Mouse (Mus musculus) bone marrow macrophage, adult 2 months (primary cell): ENCODE results near the gene A530016L24Rik. TPM values are rescaled to one million over a fixed set of nuclear protein-coding genes. Genes with fewer than 3 reads are reported as not detected.
A peak's percentile ranks its signal among the peaks of the same experiment; 100 is the strongest.

Source experiments
- H3K27ac ChIP-seq: 2 replicates; pipeline ENCODE4 v1.5.1; 2012; ENCODE audit warnings: low read depth, low read length; ENCODE audit not compliant: insufficient read depth
- H3K4me1 ChIP-seq: 2 replicates; pipeline ENCODE4 v1.6.1; 2012; ENCODE audit warnings: low read length; ENCODE audit not compliant: control insufficient read depth, insufficient read depth
- H3K4me3 ChIP-seq: 2 replicates; pipeline ENCODE4 v1.5.1; 2012; ENCODE audit warnings: mild to moderate bottlenecking, low read length, moderate library complexity; ENCODE audit not compliant: insufficient read depth
- CTCF ChIP-seq: IDR thresholded peaks from 2 replicates; pipeline ENCODE4 v1.5.1; 2012; ENCODE audit warnings: low read depth, mild to moderate bottlenecking, low read length, moderate library complexity
- POLR2A ChIP-seq: IDR thresholded peaks from 2 replicates; pipeline ENCODE4 v1.6.1; 2012; ENCODE audit warnings: mild to moderate bottlenecking, low read depth, low read length, borderline replicate concordance
- polyA plus RNA-seq: library from polyadenylated mRNA; stranded (reverse); fragments of >200 nt; gene quantifications from 2 replicates; pipeline ENCODE4 v1.2.4, GENCODE M21; 2012; ENCODE audit not compliant: missing spikeins, insufficient read depth, insufficient read length

A530016L24Rik gene
- polyA plus RNA-seq, 1 experiment: not detected

GRCm38 (mm10) chr12:112496136-112496535 is 6.9 kb downstream of the A530016L24Rik start:
- Histone ChIP-seq H3K4me3 (no peak overlapping the region), H3K4me1 (no peaks in the 10 kb centered on the region), H3K27ac (no peak overlapping the region)
- TF ChIP-seq POLR2A (no peak), CTCF (no peak)

GRCm38 (mm10) chr12:112497731-112498130 is 8.5 kb downstream of the A530016L24Rik start:
- H3K27ac ChIP-seq: no peak overlapping the region
- TF ChIP-seq POLR2A: no peak
- TF ChIP-seq CTCF: no peak
- H3K4me1 ChIP-seq: no peaks in the 10 kb centered on the region
- no peak overlapping the region for H3K4me3 ChIP-seq

GRCm38 (mm10) chr12:112498683-112499082 is 9.4 kb downstream of the A530016L24Rik start:
- no peaks in the 10 kb centered on the region for H3K4me1 ChIP-seq
- H3K4me3 ChIP-seq: no peak overlapping the region
- no peak overlapping the region for H3K27ac ChIP-seq
- TF ChIP-seq POLR2A: no peak
- peak; percentile 71 for TF ChIP-seq CTCF

GRCm38 (mm10) chr12:112503003-112503771 is 13.9 kb downstream of the A530016L24Rik start:
- TF ChIP-seq POLR2A (no peak), CTCF (no peak)
- Histone ChIP-seq H3K4me1 (no peaks in the 10 kb centered on the region), H3K4me3 (no peak overlapping the region), H3K27ac (no peak overlapping the region)

- Histone ChIP-seq H3K27ac (no peak overlapping the region), H3K4me1 (no peaks in the 10 kb centered on the region), H3K4me3 (no peak overlapping the region)
- TF ChIP-seq CTCF (no peak), POLR2A (no peak)
Observed at GRCm38 (mm10) chr12:112506267-112506666, 17.0 kb downstream of the A530016L24Rik start.

- TF ChIP-seq CTCF (no peak), POLR2A (no peak)
- Histone ChIP-seq H3K4me3 (no peak overlapping the region), H3K4me1 (no peaks in the 10 kb centered on the region), H3K27ac (no peak overlapping the region)
Observed at GRCm38 (mm10) chr12:112507264-112507663, 18.0 kb downstream of the A530016L24Rik start.

- Histone ChIP-seq H3K27ac (no peak overlapping the region), H3K4me3 (no peak overlapping the region), H3K4me1 (no peaks in the 10 kb centered on the region)
- TF ChIP-seq POLR2A (no peak), CTCF (no peak)
Observed at GRCm38 (mm10) chr12:112507984-112508383, 18.7 kb downstream of the A530016L24Rik start.

- no peak for TF ChIP-seq POLR2A
- TF ChIP-seq CTCF: no peak
- Histone ChIP-seq H3K4me1 (no peaks in the 10 kb centered on the region), H3K27ac (no peak overlapping the region), H3K4me3 (no peak overlapping the region)
Observed at GRCm38 (mm10) chr12:112510365-112510732, 21.1 kb downstream of the A530016L24Rik start.

- no peak overlapping the region for H3K27ac ChIP-seq
- H3K4me1 ChIP-seq: no peaks in the 10 kb centered on the region
- no peak overlapping the region for H3K4me3 ChIP-seq
- TF ChIP-seq CTCF (no peak), POLR2A (no peak)
Observed at GRCm38 (mm10) chr12:112510733-112511372, 21.6 kb downstream of the A530016L24Rik start.

GRCm38 (mm10) chr12:112514897-112515296 is 25.6 kb downstream of the A530016L24Rik start:
- Histone ChIP-seq H3K4me1 (peaks cover 9% of the 10 kb centered on the region), H3K4me3 (no peak overlapping the region)
- TF ChIP-seq CTCF (no peak), POLR2A (no peak)

More at GRCm38 (mm10) chr12:112514897-112515296, 25.6 kb downstream of the A530016L24Rik start:
- H3K27ac ChIP-seq: no peak overlapping the region
